Mouse (Mus musculus): Measurements from ENCODE around the gene Ralgps2. TPM values are rescaled to one million over a fixed set of nuclear protein-coding genes. Genes with fewer than 3 reads are reported as not detected.

Gene Ralgps2
- polyA plus RNA-seq, 1 experiment from 2014 or later: 80.4 TPM

DNA sequence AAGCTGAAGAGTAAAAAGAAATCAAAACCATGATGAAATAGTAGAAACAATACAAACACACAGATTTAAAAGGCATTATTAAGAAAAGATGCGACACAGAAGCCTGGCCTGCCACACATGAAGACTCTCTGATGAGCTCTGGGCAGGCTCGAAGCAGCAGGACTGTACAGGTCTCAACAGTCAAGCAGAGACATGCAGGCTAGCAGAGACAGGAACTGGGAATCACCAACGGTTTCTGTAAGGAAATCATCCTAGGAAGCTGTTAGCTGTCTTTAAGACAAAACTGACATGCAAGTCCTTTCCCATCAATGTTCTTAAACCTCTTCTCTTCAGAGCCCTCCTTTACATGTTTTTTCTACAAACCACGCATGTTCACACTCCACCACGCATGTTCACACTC is 24.5 kb downstream of the Ralgps2 start:
- Histone ChIP-seq H3K27ac (no peak overlapping the region), H3K27me3 (ENCODE audit: insufficient read depth, poor library complexity, severe bottlenecking) (no peaks in the 10 kb centered on the region), H3K4me3 (no peak overlapping the region), H3K9me3 (no peaks in the 10 kb centered on the region), H3K36me3 (no peaks in the 10 kb centered on the region), H3K4me1 (replicated peaks) (0 out of 2 replicates have a peak, but pooled peaks cover 2% of the 10 kb centered on the region)
- WGBS: 82% methylated on average over 5 of the region's 5 CpGs
- no peak for DNase-seq (ENCODE audit: low spot score)

DNA sequence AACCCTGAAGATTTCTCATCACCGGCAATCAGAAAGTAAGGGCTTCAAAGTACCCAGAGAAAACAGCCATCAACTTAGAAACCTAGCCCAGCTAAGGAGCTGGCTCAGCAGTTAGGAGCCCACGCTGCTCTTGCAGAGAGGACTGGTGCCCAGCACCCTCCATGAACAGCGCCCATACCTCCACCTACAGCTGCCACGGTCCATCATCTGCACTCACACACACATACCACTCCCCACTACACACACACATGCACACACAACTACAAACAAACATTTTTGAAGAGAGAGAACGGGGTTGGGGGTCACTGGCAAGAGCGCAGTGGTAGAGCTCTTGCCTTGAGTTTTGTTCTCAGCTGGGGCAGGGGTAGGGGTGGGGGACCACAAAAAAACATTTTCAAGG is 26.2 kb downstream of the Ralgps2 start:
- 94% methylated on average over 6 of the region's 6 CpGs for WGBS
- H3K27ac ChIP-seq: no peak overlapping the region; the same call in 1 of the 2 replicates
- H3K36me3 ChIP-seq: no peaks in the 10 kb centered on the region
- no peaks in the 10 kb centered on the region for H3K27me3 ChIP-seq (ENCODE audit: insufficient read depth, poor library complexity, severe bottlenecking)
- no peak for DNase-seq (ENCODE audit: low spot score)
- H3K4me1 ChIP-seq (replicated peaks): 0 out of 2 replicates have a peak, but pooled peaks cover 2% of the 10 kb centered on the region
- H3K4me3 ChIP-seq: no peak overlapping the region
- no peaks in the 10 kb centered on the region for H3K9me3 ChIP-seq

DNA sequence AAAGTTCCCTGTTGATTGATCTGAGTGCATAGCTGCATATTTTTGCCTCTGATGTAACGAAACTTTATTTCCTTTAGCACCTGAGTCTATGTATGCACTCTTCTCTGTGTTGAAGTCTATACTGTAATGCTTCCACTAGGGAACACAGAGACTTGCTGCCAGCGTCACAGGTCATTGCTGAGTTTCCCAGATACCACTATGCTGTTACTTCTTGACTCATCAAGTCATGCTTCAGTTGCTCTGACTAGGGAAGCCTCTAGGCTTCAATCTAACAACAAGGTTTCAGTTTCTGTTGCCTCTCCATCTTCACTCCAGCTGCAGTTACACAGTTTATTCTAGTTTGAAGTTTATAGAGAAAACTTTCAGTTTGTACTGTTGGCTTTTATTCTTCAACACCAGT is 28.5 kb downstream of the Ralgps2 start:
- WGBS: 77% methylated on average over 2 of the region's 2 CpGs
- peaks cover 16% of the 10 kb centered on the region for H3K36me3 ChIP-seq
- 0 out of 2 replicates have a peak, but pooled peaks cover 2% of the 10 kb centered on the region for H3K4me1 ChIP-seq (replicated peaks)
- no peaks in the 10 kb centered on the region for H3K27me3 ChIP-seq (ENCODE audit: insufficient read depth, poor library complexity, severe bottlenecking)
- no peak overlapping the region for H3K4me3 ChIP-seq
- no peak for DNase-seq (ENCODE audit: low spot score)
- no peak overlapping the region for H3K27ac ChIP-seq
- no peaks in the 10 kb centered on the region for H3K9me3 ChIP-seq

DNA sequence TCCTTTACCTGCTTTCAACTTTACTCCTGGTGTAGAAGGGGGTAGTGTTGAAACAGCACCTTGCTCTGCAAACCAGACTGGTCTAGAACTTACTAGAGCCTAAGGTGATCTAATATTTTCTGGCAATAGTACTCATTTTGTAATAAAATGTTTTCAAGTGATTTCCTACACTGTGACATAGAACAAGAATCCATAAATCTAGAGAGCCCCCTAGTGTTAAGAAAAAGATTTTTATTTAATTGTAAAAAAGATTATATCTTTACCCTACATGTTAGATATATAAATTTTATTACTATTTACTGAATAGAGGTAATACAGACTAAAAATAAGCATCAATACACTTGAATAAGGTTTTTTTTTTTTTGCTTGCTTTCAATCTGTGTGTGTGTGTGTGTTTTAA is 29.6 kb downstream of the Ralgps2 start:
- no peak for DNase-seq (ENCODE audit: low spot score)
- H3K4me3 ChIP-seq: no peak overlapping the region
- H3K36me3 ChIP-seq: peaks cover 24% of the 10 kb centered on the region
- H3K27me3 ChIP-seq (ENCODE audit: insufficient read depth, poor library complexity, severe bottlenecking): no peaks in the 10 kb centered on the region
- H3K9me3 ChIP-seq: no peaks in the 10 kb centered on the region
- 0 out of 2 replicates have a peak, but pooled peaks cover 2% of the 10 kb centered on the region for H3K4me1 ChIP-seq (replicated peaks)
- no peak overlapping the region for H3K27ac ChIP-seq

DNA sequence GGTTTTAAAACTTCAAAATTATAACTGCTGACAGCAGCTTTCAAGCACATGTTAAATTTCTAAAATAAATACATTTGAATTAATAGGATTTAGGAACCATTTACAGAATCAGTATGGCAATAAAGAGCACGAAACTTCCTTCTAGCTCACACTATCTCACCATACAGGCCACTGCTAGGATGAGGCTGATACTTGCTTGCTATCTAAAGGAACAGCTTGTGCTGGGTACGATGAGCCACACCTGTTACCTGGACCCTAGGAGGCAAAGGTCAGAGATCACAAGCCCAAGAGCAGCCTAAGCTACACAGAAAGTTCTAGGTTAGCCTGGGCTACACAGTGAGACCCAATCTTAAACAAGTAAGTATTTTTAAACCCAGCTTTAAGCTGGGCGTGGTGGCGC is 30.2 kb downstream of the Ralgps2 start:
- Histone ChIP-seq H3K4me3 (no peak overlapping the region), H3K36me3 (peaks cover 24% of the 10 kb centered on the region), H3K4me1 (replicated peaks) (no peaks in the 10 kb centered on the region), H3K27me3 (ENCODE audit: insufficient read depth, poor library complexity, severe bottlenecking) (no peaks in the 10 kb centered on the region), H3K27ac (no peak overlapping the region), H3K9me3 (no peaks in the 10 kb centered on the region)
- 96% methylated on average over 4 of the region's 4 CpGs for WGBS
- DNase-seq (ENCODE audit: low spot score): no peak

DNA sequence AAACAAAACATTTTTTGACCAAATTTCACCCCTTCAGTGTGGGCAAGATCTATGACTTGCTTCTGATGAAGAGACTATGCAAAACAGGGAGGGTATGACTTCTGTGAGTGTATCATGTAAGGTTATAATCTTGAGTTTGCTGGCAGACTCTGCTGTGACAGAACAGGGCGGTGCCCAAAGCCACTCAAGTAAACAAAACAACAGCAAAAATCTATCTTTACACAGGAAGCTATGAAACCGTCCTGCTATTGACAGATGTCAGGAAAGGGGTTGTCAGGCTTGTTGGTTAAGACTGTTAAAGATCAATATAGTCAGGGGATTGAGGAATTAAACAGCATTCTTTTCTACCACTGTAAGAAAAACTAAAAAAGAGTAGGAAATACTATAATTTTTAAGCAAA is 33.8 kb downstream of the Ralgps2 start:
- H3K4me1 ChIP-seq (replicated peaks): no peaks in the 10 kb centered on the region
- peaks cover 38% of the 10 kb centered on the region for H3K36me3 ChIP-seq
- H3K27me3 ChIP-seq (ENCODE audit: insufficient read depth, poor library complexity, severe bottlenecking): no peaks in the 10 kb centered on the region
- H3K4me3 ChIP-seq: no peak overlapping the region
- DNase-seq (ENCODE audit: low spot score): no peak
- no peaks in the 10 kb centered on the region for H3K9me3 ChIP-seq
- H3K27ac ChIP-seq: no peak overlapping the region
- 84% methylated on average over 2 of the region's 2 CpGs for WGBS

DNA sequence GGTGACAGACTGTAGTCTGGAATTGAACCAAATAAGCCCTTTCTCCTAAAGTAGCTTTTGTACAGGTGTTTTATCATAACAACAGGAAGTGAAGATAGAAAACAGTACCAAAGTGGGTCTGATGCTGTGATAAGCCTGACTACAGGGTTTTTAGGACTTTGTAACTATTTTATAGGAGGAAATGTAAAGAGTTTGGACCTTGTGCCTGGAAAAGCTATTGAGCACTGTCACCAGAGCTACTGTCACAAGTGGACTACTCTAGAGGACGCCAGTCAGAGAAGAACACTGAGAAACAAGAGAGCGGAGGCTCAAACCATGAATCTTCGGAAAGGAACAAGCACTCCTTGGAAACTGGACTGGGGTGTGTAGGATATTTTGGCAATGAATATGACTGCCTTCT is 35.5 kb downstream of the Ralgps2 start:
- Histone ChIP-seq H3K27me3 (ENCODE audit: insufficient read depth, poor library complexity, severe bottlenecking) (no peaks in the 10 kb centered on the region), H3K9me3 (no peaks in the 10 kb centered on the region), H3K4me3 (no peak overlapping the region), H3K27ac (no peak overlapping the region), H3K4me1 (replicated peaks) (no peaks in the 10 kb centered on the region), H3K36me3 (peaks cover 51% of the 10 kb centered on the region)
- WGBS: 92% methylated on average over 3 of the region's 3 CpGs
- DNase-seq (ENCODE audit: low spot score): no peak

DNA sequence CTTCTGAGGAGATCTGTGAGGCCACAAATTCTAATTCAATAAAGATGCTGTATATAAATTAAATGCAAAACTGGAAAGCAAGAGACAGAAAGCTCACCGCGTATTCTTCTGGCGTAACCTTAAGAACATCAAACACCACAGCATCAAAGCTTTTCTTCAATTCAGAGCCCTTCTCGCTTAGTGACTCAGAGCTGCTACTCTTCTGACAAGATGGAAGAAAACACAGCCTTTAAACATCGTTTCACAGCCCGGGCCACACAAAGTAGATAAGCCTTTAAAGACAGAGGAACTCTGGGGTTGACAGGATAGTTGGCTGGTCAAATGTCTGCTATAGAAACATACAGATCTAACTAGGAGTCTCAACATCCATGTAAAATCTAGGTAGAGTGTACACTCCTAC is 37.7 kb downstream of the Ralgps2 start:
- Histone ChIP-seq H3K36me3 (peaks cover 62% of the 10 kb centered on the region), H3K4me3 (no peak overlapping the region), H3K4me1 (replicated peaks) (0 out of 2 replicates have a peak, but pooled peaks cover 6% of the 10 kb centered on the region), H3K27ac (no peak overlapping the region), H3K9me3 (no peaks in the 10 kb centered on the region), H3K27me3 (ENCODE audit: insufficient read depth, poor library complexity, severe bottlenecking) (no peaks in the 10 kb centered on the region)
- 88% methylated on average over 6 of the region's 6 CpGs for WGBS
- DNase-seq (ENCODE audit: low spot score): no peak

DNA sequence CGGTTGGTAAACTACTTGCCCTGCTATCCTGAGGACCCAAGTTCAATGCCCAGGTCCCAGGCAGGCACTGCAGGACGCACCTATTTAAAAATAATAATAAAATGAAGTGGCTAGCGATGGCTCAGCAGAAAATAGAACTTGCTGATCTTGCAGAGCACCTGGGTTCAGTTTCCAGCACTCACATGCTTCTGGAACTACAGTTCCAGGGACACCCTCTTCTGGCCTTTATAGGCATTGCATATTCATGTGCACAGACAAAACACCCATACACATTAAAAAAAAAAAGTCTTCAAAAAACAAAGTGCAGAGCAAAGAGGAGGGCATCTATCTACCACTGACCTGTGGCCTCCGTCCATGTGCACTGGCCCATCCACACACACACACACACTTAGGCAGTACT is 47.9 kb downstream of the Ralgps2 start:
- peaks cover 28% of the 10 kb centered on the region for H3K36me3 ChIP-seq
- no peaks in the 10 kb centered on the region for H3K27me3 ChIP-seq (ENCODE audit: insufficient read depth, poor library complexity, severe bottlenecking)
- no peak overlapping the region for H3K4me3 ChIP-seq
- no peak for DNase-seq (ENCODE audit: low spot score)
- H3K4me1 ChIP-seq (replicated peaks): 0 out of 2 replicates have a peak, but pooled peaks cover 3% of the 10 kb centered on the region
- H3K9me3 ChIP-seq: no peaks in the 10 kb centered on the region
- no peak overlapping the region for H3K27ac ChIP-seq
- 91% methylated on average over 4 of the region's 4 CpGs for WGBS

DNA sequence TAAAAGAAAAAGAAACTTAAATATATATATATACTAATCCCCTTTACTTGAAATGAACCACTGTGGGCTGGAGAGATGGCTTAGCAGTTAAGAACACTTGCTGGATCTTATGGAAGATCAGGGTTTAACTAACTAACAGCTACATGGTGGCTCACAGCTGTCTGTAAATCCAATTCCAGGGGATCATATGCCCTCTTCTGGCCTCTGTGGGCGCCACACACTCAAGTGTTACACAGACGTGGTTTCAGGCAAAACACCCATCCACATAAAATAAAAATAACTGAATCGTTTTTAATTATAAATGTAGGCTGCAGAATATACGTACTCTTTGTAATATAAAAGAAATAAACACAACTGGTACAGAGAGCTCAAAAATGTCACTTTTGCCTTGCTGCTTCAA is 50.6 kb downstream of the Ralgps2 start:
- 89% methylated on average over 4 of the region's 4 CpGs for WGBS
- no peak for DNase-seq (ENCODE audit: low spot score)
- Histone ChIP-seq H3K27ac (no peak overlapping the region), H3K27me3 (ENCODE audit: insufficient read depth, poor library complexity, severe bottlenecking) (no peaks in the 10 kb centered on the region), H3K4me3 (no peak overlapping the region), H3K4me1 (replicated peaks) (no peaks in the 10 kb centered on the region), H3K9me3 (no peaks in the 10 kb centered on the region), H3K36me3 (peaks cover 49% of the 10 kb centered on the region)

DNA sequence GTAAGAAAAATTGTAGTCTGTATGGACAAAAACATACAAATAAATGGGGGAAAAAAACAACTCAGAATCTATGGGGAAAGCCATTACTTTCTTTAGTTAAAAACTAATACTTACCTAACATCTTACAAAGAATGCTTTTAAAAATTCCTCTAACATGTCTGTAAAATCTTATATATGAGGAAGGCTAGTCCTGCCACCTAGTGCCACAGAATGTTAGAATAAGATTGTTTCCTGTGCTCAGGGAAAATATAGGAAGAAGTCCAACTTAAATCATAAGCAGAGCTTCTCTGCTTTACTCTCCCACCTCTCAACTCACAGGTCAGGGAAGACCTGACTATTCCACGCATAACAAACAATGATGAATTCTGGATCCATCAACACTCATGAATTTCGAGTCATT is 53.5 kb downstream of the Ralgps2 start:
- peaks cover 72% of the 10 kb centered on the region for H3K36me3 ChIP-seq
- DNase-seq (ENCODE audit: low spot score): no peak
- H3K27ac ChIP-seq: no peak overlapping the region
- 0 out of 2 replicates have a peak, but pooled peaks cover 7% of the 10 kb centered on the region for H3K9me3 ChIP-seq
- H3K4me3 ChIP-seq: no peak overlapping the region
- no peaks in the 10 kb centered on the region for H3K27me3 ChIP-seq (ENCODE audit: insufficient read depth, poor library complexity, severe bottlenecking)
- H3K4me1 ChIP-seq (replicated peaks): no peaks in the 10 kb centered on the region
- 93% methylated on average over 2 of the region's 2 CpGs for WGBS

DNA sequence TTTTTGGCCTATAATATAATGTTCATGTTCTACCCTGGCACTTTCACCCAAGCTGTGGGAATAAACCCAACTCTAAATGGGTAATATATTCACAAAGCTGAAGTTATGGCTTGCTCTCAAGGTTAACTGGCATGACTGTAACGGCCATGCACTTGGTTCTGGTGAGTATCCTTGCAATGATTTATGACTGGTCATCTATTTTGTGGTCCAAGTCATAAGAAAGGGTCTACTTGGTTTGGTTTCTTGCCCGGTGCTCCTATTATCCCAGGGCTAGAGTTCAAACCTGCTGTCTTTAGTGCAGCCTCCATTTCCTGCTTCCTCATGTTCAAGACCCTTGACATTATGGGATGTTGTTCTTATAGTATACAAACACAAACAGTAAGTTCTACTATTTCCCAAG is 54.6 kb downstream of the Ralgps2 start:
- Histone ChIP-seq H3K4me3 (no peak overlapping the region), H3K36me3 (peaks cover 76% of the 10 kb centered on the region), H3K27ac (no peak overlapping the region), H3K9me3 (0 out of 2 replicates have a peak, but pooled peaks cover 7% of the 10 kb centered on the region), H3K27me3 (ENCODE audit: insufficient read depth, poor library complexity, severe bottlenecking) (no peaks in the 10 kb centered on the region), H3K4me1 (replicated peaks) (no peaks in the 10 kb centered on the region)
- WGBS: 90% methylated on average over 2 of the region's 2 CpGs
- DNase-seq (ENCODE audit: low spot score): no peak

DNA sequence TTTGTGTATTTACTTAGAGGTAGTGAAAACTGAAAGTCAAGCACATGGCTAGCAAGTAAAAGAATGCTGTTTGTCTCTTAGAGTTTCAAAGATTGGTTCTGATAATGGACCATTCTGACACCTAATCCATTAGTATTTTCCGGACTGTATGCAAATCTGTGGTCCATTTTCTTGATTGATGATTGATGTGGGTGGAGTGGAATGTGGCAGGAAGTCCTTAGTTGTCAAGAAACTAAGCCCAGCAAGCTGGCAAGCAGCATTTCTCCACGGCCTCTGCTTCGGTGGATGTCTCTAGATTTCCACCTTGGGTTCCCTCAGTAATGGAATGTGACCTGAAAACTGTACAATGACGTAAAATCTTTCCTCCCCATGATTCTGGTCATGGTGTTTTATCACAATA is 68.8 kb downstream of the Ralgps2 start:
- Histone ChIP-seq H3K27ac (no peak overlapping the region), H3K27me3 (ENCODE audit: insufficient read depth, poor library complexity, severe bottlenecking) (no peaks in the 10 kb centered on the region), H3K4me3 (no peak overlapping the region), H3K36me3 (peaks cover 35% of the 10 kb centered on the region), H3K9me3 (no peaks in the 10 kb centered on the region), H3K4me1 (replicated peaks) (0 out of 2 replicates have a peak, but pooled peaks cover 4% of the 10 kb centered on the region)
- DNase-seq (ENCODE audit: low spot score): no peak
- WGBS: 93% methylated on average over 4 of the region's 4 CpGs

DNA sequence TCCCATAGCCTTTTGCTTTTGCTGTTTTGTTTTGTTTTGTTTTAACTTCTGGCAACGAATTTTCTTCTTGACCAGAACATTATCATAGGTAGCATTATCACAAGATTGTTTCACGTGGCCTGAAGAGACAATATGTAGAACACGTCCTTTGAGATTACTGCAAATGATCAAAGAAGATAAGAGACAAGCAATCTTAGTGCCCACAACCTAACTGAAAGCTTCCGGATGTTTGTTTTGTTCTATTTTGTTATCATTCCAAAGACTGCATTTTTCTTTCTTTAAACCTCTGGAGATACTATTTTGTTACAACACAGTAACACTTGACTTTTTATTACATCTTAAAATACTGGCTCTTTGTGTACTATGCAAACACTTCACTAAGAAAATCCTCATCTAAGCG is 69.4 kb downstream of the Ralgps2 start:
- Histone ChIP-seq H3K27ac (no peak overlapping the region), H3K4me3 (no peak overlapping the region), H3K9me3 (no peaks in the 10 kb centered on the region), H3K27me3 (ENCODE audit: insufficient read depth, poor library complexity, severe bottlenecking) (no peaks in the 10 kb centered on the region), H3K4me1 (replicated peaks) (0 out of 2 replicates have a peak, but pooled peaks cover 6% of the 10 kb centered on the region), H3K36me3 (peaks cover 34% of the 10 kb centered on the region)
- DNase-seq (ENCODE audit: low spot score): no peak
- WGBS: 90% methylated on average over 5 of the region's 5 CpGs
